Mouse (Mus musculus) natural killer cell, adult 2 months (primary cell): ENCODE data around the gene Mocs1.
A peak's percentile ranks its signal among the peaks of the same experiment; 100 is the strongest.

ENCODE experiments used
- DNase-seq, 2 experiments: peaks; one replicate each; pipeline ENCODE4 v3.0.0; 2022; ENCODE audit warnings: low spot score in 2 of 2

Mocs1 gene

GRCm38 (mm10) chr17:49484435-49484834, 56.3 kb downstream of the Mocs1 start:
- DNase-seq: no peak

DNA sequence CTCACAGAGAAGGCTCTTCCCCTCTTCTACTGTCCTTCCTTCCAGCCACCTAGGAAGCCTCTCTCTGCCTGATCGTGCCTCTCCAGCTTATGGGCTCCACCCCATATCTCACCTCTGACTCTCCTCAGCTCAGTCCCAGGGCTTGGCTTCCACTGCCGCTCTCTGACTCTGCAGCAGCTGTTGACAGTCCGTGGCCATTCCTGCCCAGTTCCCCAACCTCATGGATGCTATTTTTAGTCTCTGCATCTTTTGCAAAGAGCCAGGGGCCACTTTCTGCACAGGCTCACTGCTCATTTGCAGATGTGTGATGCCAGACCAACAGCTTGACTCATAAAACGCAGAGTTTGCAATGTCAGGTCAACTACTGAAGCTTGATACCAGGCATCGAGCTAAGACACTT, 60.9 kb downstream of the Mocs1 start:
- DNase-seq: no peak

DNA sequence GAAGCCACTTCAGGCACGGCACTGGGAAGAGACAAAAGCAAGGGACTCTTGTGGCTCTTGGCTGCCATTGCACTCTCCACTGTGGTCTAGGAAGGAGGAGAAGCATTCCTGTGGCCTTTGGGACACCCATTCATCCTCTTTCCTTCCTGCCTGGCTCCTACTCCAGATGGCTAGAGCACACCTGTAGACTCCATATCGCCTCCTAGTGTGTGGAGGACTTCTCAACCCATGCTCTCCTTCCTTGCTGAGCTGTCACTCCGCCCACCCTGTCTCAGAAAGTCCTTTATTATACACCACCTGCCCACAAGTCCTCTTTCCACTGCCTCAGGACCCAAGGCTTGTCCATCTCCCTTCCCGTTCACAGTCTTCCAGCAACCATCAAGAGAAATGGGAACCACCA, 65.1 kb downstream of the Mocs1 start:
- DNase-seq: no peak

GRCm38 (mm10) chr17:49498169-49498568, 70.0 kb downstream of the Mocs1 start:
- no peak for DNase-seq

DNA sequence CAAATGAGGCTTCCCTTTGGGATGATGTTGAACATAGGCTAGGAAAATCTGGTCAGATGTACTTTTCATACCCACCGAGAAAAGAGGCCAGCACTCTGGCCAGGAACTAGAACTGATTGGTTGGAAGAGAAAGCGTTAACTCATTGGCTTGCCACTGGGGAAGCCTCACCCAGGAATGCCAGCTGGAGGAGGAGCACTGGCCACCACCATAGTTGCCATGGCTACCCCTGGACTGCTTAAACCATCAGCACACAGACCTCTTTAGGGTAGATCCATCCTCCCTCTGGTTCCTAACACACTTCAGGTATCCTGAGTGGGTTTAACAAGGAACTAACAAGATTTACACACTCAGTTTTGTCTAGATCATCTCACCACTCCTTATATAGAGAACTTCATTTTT, 71.5 kb downstream of the Mocs1 start:
- DNase-seq: no peak

- no peak for DNase-seq
Measured at GRCm38 (mm10) chr17:49500234-49500633, 72.1 kb downstream of the Mocs1 start.

DNA sequence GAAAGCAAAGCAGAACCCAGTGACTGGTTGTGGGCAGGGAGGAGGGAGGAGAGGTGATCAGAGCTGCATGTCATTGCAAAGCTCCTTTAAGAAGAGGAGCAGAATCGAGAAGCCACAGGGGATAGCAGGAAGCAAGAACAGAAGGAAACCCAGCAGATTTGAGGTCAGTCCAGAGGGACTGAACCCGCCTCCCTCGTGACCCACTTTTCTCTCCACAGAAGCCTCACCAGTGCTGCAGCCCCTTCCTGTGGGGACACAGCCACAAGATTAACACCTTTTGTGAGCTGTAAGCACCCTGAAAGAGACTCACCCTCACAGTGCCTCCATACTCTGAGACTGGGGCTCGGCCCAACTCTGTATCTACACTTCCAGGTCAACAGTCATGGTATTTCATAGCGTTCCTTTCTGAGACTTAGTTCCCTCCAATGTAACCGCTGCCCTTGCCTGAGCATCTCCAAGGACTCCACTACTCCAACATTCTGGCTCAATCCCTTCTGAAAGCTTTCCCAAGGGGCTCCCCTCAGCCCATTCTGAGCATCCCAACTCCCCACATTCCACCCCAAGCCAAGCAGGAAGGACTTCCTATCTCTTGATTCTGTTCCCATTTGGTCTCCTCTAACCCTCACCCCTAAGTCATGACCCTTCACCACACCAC, 75.2 kb downstream of the Mocs1 start:
- peak in 1 of 2 experiments; percentile 1 for DNase-seq
